Mouse (Mus musculus): ENCODE results near the gene Cox6a1. TPM values are rescaled to one million over a fixed set of nuclear protein-coding genes. Genes with fewer than 3 reads are reported as not detected.

Gene Cox6a1
- polyA plus RNA-seq, 1 experiment from 2014 or later = 927 TPM

Other genes starting within 250 kb of the Cox6a1 start
- gene Acads, start 229.6 kb downstream of the Cox6a1 start, polyA plus RNA-seq (2015; fragmentation: Nextera tagmentation; extraction: Ambion mirVana) = 50.8 and 53.3 TPM in 2 replicates
- gene Unc119b, start 214.0 kb downstream of the Cox6a1 start, polyA plus RNA-seq (2015; fragmentation: Nextera tagmentation; extraction: Ambion mirVana) = 22.2 and 25.4 TPM in 2 replicates
- gene Mlec, start 190.8 kb downstream of the Cox6a1 start, polyA plus RNA-seq (2015; fragmentation: Nextera tagmentation; extraction: Ambion mirVana) = 66.2 and 68.8 TPM in 2 replicates
- gene Cabp1, start 154.6 kb downstream of the Cox6a1 start, polyA plus RNA-seq (2015; fragmentation: Nextera tagmentation; extraction: Ambion mirVana) = 0.65 and 1.4 TPM in 2 replicates
- gene Pop5, start 113.1 kb downstream of the Cox6a1 start, polyA plus RNA-seq (2015; fragmentation: Nextera tagmentation; extraction: Ambion mirVana) = 88.6 and 100 TPM in 2 replicates
- gene Rnf10, start 76.1 kb downstream of the Cox6a1 start, polyA plus RNA-seq (2015; fragmentation: Nextera tagmentation; extraction: Ambion mirVana) = 85.1 and 99.8 TPM in 2 replicates
- gene Coq5, start 69.3 kb downstream of the Cox6a1 start, polyA plus RNA-seq (2015; fragmentation: Nextera tagmentation; extraction: Ambion mirVana) = 46.5 and 49.2 TPM in 2 replicates
- 1,419 and 1,514 TPM in 2 replicates for gene Dynll1, start 48.0 kb downstream of the Cox6a1 start, polyA plus RNA-seq (2015; fragmentation: Nextera tagmentation; extraction: Ambion mirVana)
- 111 and 127 TPM in 2 replicates for gene Srsf9, start 21.8 kb downstream of the Cox6a1 start, polyA plus RNA-seq (2015; fragmentation: Nextera tagmentation; extraction: Ambion mirVana)
- 21.3 and 24.5 TPM in 2 replicates for gene Gatc, start 7.8 kb downstream of the Cox6a1 start, polyA plus RNA-seq (2015; fragmentation: Nextera tagmentation; extraction: Ambion mirVana)
- 49.4 and 60.9 TPM in 2 replicates for gene Triap1, start 7.8 kb downstream of the Cox6a1 start, polyA plus RNA-seq (2015; fragmentation: Nextera tagmentation; extraction: Ambion mirVana)
- 3.5 and 4.9 TPM in 2 replicates for gene Msi1, start 80.6 kb upstream of the Cox6a1 start, polyA plus RNA-seq (2015; fragmentation: Nextera tagmentation; extraction: Ambion mirVana)
- 16.6 and 20.5 TPM in 2 replicates for gene Pla2g1b, start 117.3 kb upstream of the Cox6a1 start, polyA plus RNA-seq (2015; fragmentation: Nextera tagmentation; extraction: Ambion mirVana)
- gene Sirt4, start 135.7 kb upstream of the Cox6a1 start, polyA plus RNA-seq (2015; fragmentation: Nextera tagmentation; extraction: Ambion mirVana) = 24.4 and 28.0 TPM in 2 replicates
- 41.9 and 44.5 TPM in 2 replicates for gene Pxn, start 157.7 kb upstream of the Cox6a1 start, polyA plus RNA-seq (2015; fragmentation: Nextera tagmentation; extraction: Ambion mirVana)
- 1,450 and 1,538 TPM in 2 replicates for gene Rplp0, start 210.5 kb upstream of the Cox6a1 start, polyA plus RNA-seq (2015; fragmentation: Nextera tagmentation; extraction: Ambion mirVana)
- 33.6 and 35.1 TPM in 2 replicates for gene Gcn1l1, start 216.3 kb upstream of the Cox6a1 start, polyA plus RNA-seq (2015; fragmentation: Nextera tagmentation; extraction: Ambion mirVana)